Mouse (Mus musculus) midbrain, embryonic 16.5 days (tissue): ENCODE measurements around the gene Amy2a1. TPM values are rescaled to one million over a fixed set of nuclear protein-coding genes. Genes with fewer than 3 reads are reported as not detected.
"Not testable (repeated sequence)": the region's sequence is repeated elsewhere in the genome, so short reads cannot be mapped to it uniquely, and the experiment has no call there.

Experiments used
- ATAC-seq: fragments of 200-750 bp; cut with Nextera tagmentation; 2 replicates; pipeline ENCODE4 v1.8.0; 2017; ENCODE audit warnings: moderate TSS enrichment
- H3K27ac ChIP-seq: fragments of 300-500 bp; sonication (generic); 2 replicates; pipeline ENCODE4 v1.5.1; 2014; ENCODE audit warnings: mild to moderate bottlenecking, low read length, mixed read lengths
- H3K27me3 ChIP-seq: fragments of 300-500 bp; sonication (generic); 2 replicates; pipeline ENCODE4 v1.6.1; 2014; ENCODE audit warnings: low read depth, low read length, mixed read lengths; ENCODE audit not compliant: control insufficient read depth, insufficient read depth
- H3K36me3 ChIP-seq: fragments of 300-500 bp; sonication (generic); 2 replicates; pipeline ENCODE4 v1.6.1; 2014; ENCODE audit warnings: mild to moderate bottlenecking, low read length, moderate library complexity, mixed read lengths; ENCODE audit not compliant: control insufficient read depth, insufficient read depth
- H3K4me1 ChIP-seq: fragments of 300-500 bp; sonication (generic); 2 replicates; pipeline ENCODE4 v1.6.1; 2014; ENCODE audit warnings: mild to moderate bottlenecking, low read length, mixed read lengths; ENCODE audit not compliant: control insufficient read depth, insufficient read depth
- H3K4me2 ChIP-seq: fragments of 300-500 bp; sonication (generic); 2 replicates; pipeline ENCODE4 v1.6.1; 2014; ENCODE audit warnings: mild to moderate bottlenecking, low read length, mixed read lengths
- H3K4me3 ChIP-seq: fragments of 300-500 bp; sonication (generic); 2 replicates; pipeline ENCODE4 v1.5.1; 2014; ENCODE audit warnings: low read depth, mild to moderate bottlenecking, low read length, moderate library complexity, mixed read lengths
- H3K9ac ChIP-seq: fragments of 300-500 bp; sonication (generic); 2 replicates; pipeline ENCODE4 v1.6.1; 2014; ENCODE audit warnings: low read depth, low read length, mixed read lengths
- H3K9me3 ChIP-seq: fragments of 300-500 bp; sonication (generic); replicated peaks from 2 replicates; pipeline ENCODE4 v1.6.1; 2014; ENCODE audit warnings: mild to moderate bottlenecking, low read length, mixed read lengths; ENCODE audit not compliant: control insufficient read depth, poor library complexity, severe bottlenecking
- WGBS: fragments of 180-500 bp; shearing (Covaris S2); extraction: QIAGEN DNeasy Blood & Tissue Kit; methylation state at CpG from one replicate; pipeline ENCODE4 v1.1.7; 2014; 5-methylcytosine and 5-hydroxymethylcytosine counted together
- polyA plus RNA-seq: library from polyadenylated mRNA; unstranded; fragments of >200 nt; fragmentation: Nextera tagmentation; extraction: Ambion mirVana; gene quantifications from 2 replicates; pipeline ENCODE4 v1.2.1, GENCODE M21; 2015

Amy2a1 gene
- polyA plus RNA-seq, result 0.63 TPM in 1 of 2 replicates, not detected in the other

DNA sequence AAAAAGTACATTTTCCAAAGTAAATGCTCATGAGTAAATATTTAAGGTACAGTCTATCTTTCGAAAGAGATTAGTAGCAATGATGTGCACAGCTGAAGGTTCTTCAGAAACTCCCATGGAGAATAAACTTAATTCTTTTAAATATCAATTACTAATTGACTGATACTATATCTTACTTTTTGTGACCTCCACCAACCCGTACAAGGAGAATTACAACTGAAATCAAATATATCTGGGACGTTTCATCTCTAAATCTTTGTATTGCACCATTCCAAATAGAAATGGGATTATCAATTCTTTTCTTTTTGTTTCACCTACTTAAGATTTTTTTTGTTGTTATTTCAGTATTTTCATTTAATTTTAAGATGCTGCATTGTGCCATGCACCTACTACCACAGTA is at the start of gene Amy2a1:
Gene Amy2a1, minus strand, starts transcription at position 101 of the 400 bp plus-strand sequence.
- H3K27me3 ChIP-seq, H3K9ac ChIP-seq, H3K27ac ChIP-seq, H3K36me3 ChIP-seq, ATAC-seq, H3K9me3 ChIP-seq, H3K4me2 ChIP-seq, H3K4me1 ChIP-seq, H3K4me3 ChIP-seq: not testable (repeated sequence)
- WGBS, result 91% methylated on average over 2 of the region's 3 CpGs

DNA sequence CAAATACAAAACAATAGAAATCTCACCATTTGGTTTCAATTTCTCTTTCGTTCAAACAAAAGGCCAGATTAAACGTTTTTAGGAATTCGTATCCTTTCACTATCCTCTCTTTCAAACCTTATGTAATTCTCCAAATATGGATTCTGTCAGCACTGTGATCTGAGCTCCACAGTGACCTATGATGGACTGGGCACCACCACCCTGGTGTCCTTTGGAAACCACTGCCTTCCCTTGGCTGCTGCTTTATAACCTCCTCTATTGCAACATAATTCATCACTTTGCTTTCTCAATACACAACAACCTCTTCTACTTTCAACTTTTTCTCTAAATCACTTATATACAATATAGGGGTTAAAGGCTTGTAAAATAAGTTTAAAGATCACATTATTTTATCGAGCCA is 42.4 kb upstream of the Amy2a1 start:
- no peaks in the 10 kb centered on the region for H3K4me1 ChIP-seq
- no peak for ATAC-seq
- no peak overlapping the region for H3K9ac ChIP-seq
- no peaks in the 10 kb centered on the region for H3K36me3 ChIP-seq
- no peak overlapping the region for H3K27ac ChIP-seq
- no peaks in the 10 kb centered on the region for H3K27me3 ChIP-seq
- H3K4me2 ChIP-seq, result no peak overlapping the region
- WGBS, result 80% methylated on average over 4 of the region's 4 CpGs
- H3K4me3 ChIP-seq, result no peak overlapping the region
- no peaks in the 10 kb centered on the region for H3K9me3 ChIP-seq

DNA sequence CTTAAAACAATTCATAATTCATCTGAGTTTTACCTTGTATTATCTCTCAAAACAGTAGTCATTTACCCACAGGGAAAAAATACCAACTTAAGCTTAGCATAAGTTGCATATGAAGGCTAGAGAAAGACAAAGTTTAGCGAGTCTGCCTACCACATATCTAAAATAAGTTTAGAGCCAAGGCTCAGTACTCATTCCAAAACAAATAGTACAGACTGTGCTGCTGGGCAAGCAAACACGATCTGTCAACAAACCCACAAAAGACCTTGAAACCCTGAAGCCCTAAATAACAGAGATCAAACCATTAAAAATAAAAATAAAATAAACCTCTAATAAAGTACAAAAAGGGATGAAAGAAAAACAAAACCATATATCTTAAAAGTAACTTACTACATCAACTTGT is 41.9 kb upstream of the Amy2a1 start:
- Histone ChIP-seq H3K4me3 (no peak overlapping the region), H3K9me3 (no peaks in the 10 kb centered on the region), H3K36me3 (no peaks in the 10 kb centered on the region), H3K27ac (no peak overlapping the region), H3K9ac (no peak overlapping the region), H3K27me3 (no peaks in the 10 kb centered on the region), H3K4me1 (no peaks in the 10 kb centered on the region), H3K4me2 (no peak overlapping the region)
- WGBS, result 84% methylated on average over 2 of the region's 2 CpGs
- ATAC-seq, result no peak

- no peaks in the 10 kb centered on the region for H3K36me3 ChIP-seq
- H3K27me3 ChIP-seq, result no peaks in the 10 kb centered on the region
- H3K4me2 ChIP-seq, result no peak overlapping the region
- H3K9ac ChIP-seq, result no peak overlapping the region
- ATAC-seq, result no peak
- H3K4me1 ChIP-seq, result no peaks in the 10 kb centered on the region
- no peaks in the 10 kb centered on the region; the same call in 1 of the 2 replicates for H3K9me3 ChIP-seq
- H3K27ac ChIP-seq, result no peak overlapping the region
- 92% methylated on average over 3 of the region's 3 CpGs for WGBS
- H3K4me3 ChIP-seq, result no peak overlapping the region
These were observed 39.9 kb upstream of the Amy2a1 start for GRCm38 (mm10) chr3:113572158-113572557.

DNA sequence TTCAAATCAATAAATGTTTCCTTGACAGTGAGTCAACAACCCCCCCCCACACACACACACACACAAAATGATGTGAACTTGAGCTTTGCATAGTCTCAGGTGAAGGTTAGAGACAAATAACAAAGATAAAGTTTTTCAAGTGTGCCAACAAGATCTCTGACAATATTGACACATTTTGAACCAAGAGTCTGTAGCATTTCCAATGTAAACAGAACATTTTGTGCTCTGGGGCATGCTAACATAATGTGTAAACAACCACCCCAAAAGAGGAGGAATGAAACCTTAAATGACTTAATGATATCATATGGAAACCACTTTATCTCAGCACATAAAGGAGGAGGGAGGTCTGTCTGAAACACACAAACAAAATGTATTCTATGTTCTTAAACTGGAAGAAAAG is 7.5 kb upstream of the Amy2a1 start:
- H3K27ac ChIP-seq, result no peak overlapping the region
- ATAC-seq, result no peak
- no peaks in the 10 kb centered on the region for H3K27me3 ChIP-seq
- H3K9ac ChIP-seq, result no peak overlapping the region
- no peaks in the 10 kb centered on the region for H3K36me3 ChIP-seq
- H3K4me2 ChIP-seq, result no peak overlapping the region
- H3K9me3 ChIP-seq, result no peaks in the 10 kb centered on the region
- no peaks in the 10 kb centered on the region for H3K4me1 ChIP-seq
- no peak overlapping the region for H3K4me3 ChIP-seq

Other genes starting within 250 kb of the Amy2a1 start
- not detected in 2 replicates for gene Amy2a4, start 241.0 kb downstream of the Amy2a1 start, polyA plus RNA-seq
- not detected in 2 replicates for gene Amy2a3, start 208.4 kb downstream of the Amy2a1 start, polyA plus RNA-seq
- not detected in 2 replicates for gene Amy2a2, start 175.8 kb downstream of the Amy2a1 start, polyA plus RNA-seq
- 30.5 and 34.7 TPM in 2 replicates for gene Amy1, start 74.3 kb upstream of the Amy2a1 start, polyA plus RNA-seq
- 60.7 and 64.3 TPM in 2 replicates for gene Rnpc3, start 97.7 kb upstream of the Amy2a1 start, polyA plus RNA-seq